Mouse (Mus musculus): ENCODE measurements around the gene Nol3. TPM values are rescaled to one million over a fixed set of nuclear protein-coding genes. Genes with fewer than 3 reads are reported as not detected.
"Not testable (repeated sequence)": the region's sequence is repeated elsewhere in the genome, so short reads cannot be mapped to it uniquely, and the experiment has no call there.

The Nol3 gene
- 1 to 10 TPM; 1.1 to 1.5 TPM for total RNA-seq (2021)

DNA sequence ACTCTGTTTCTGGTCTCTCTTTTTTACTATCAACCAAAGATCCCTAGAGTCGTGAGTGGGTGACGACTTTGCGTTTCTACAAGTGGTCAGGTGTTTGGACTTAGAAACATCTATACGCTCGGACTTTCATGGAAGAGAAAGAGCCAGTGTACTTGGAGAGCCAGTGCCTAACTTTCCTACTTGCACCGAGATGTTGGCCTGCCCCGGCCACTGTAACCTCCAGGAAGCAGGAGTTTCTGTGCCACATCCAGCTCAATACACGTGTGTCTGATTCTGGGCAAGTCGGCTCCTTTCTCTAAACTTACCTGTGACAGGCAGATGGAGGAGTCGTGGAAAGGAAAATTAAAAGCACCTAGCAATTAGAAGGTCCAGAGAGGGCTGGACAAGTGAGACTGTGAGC, at the start of gene Nol3:
Gene Nol3 (plus strand): TSS at position 301 of the 400 bp plus-strand sequence.
- no peak for DNase-seq
- intact Hi-C loops (cut with DNase I): no loop called here

DNA sequence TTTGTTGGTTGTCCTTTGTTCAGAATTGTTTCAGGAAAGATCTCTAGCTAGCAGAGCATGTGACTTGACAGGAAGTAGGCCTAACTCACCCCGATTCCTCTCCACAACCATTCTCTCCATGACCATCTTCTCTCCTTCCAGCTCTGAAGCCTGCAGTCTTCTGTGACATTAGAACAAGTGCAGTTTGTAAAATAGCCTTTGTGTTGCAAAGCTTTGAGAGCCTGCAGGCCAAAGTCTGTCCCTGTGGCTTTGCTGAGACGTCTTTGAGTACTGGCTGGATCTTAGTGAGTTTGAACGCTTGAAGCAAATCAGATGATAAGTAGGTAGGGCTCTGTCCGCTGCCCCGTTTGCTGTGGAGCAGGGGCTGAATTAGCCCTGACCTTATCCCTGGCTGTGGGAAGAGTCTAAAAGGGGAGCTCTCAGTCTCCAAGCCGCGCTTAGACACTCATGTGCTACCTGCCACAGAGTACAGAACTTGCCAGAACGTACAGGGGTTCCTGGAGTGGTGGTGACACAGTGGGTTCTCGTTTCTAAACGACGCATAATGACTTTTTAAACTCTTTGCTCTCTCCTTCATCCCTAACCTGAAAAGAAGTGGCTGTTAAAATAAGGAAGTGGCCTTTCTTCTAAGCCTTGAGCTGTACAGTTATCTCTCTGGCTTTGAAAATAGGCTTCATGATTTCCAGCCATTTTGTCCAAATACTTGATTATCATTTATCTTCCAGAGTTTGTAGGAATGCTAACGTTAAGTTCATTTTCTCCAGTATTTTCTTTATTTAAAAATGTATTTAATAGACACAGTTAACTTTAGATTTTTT, 44.2 kb upstream of the Nol3 start:
- no peak for DNase-seq
- intact Hi-C loops (cut with DNase I): no loop called here

DNA sequence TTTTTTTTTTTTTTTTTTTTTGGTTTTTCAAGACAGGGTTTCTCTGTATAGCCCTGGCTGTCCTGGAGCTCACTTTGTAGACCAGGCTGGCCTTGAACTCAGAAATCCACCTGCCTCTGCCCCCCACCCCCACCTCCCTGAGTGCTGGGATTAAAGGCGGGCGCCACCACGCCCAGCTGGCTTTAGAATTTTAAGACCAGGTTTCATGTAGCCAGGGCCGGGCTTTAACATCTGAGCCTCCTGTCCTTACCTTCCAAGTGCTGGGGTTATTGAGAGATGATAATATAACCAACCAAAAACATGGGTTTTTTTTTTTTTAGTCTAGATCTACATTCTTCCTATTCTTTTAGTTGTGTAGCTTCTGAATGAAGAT, 43.6 kb upstream of the Nol3 start:
- DNase-seq; intact Hi-C loops (cut with DNase I): not testable (repeated sequence)

DNA sequence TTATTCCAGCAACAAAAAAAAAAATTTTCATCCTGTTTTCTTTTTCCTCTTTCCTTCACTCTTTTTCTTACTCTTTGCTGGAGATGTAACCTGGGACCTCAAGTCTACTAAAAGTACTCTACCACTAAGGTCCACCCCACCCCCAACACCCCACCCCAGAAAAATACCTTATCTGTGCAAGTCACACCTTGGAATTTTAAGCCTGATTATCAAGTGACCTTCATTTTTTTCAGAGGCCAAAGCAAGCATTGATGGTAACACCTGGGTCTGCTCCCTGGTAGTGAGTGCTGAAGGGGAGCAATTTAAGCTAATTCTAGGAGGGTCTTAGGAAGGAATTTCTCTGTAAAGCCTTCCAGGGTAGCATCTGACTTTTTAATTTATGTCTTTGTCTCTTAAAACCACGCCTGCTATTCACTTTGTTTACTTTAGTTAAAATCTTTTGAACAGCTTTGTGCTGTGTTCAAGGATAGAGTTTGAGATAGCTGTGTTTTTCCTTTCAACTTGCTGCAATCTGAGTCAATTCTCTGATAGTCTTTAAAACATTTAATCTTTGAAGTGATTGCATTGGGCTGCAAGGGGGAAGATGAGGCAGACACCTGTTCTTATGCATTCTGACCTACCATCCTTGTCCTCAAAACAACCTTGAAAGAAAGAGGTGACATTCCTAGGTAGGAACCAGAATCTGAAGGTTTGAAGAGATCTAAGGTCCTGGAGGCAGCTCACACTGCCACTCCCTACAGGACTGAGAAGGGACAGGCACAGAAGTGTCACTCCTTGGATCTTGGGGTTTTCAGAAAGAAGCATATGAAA, 42.6 kb upstream of the Nol3 start:
- no peak for DNase-seq
- intact Hi-C loops (cut with DNase I): no loop called here

DNA sequence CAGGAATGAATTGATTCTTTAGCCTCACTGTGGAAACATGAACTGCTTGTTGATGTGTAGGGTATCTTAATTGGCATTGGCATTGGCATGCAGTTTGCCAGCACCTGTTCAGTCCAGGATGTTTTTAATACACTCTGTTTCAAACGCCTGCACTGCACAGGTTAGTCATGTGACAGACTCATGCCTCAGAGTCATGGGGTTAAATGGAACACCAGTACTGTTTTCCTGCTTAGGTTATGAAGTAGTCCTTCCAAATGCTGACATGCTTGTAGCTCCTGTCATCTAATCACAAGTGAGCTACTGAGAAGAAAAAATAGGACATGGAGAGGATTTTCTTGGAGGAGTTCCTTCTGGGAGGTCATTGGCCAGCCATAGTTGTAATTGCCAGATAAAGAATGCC, 40.7 kb upstream of the Nol3 start:
- DNase-seq: no peak
- intact Hi-C loops (cut with DNase I): no loop called here

DNA sequence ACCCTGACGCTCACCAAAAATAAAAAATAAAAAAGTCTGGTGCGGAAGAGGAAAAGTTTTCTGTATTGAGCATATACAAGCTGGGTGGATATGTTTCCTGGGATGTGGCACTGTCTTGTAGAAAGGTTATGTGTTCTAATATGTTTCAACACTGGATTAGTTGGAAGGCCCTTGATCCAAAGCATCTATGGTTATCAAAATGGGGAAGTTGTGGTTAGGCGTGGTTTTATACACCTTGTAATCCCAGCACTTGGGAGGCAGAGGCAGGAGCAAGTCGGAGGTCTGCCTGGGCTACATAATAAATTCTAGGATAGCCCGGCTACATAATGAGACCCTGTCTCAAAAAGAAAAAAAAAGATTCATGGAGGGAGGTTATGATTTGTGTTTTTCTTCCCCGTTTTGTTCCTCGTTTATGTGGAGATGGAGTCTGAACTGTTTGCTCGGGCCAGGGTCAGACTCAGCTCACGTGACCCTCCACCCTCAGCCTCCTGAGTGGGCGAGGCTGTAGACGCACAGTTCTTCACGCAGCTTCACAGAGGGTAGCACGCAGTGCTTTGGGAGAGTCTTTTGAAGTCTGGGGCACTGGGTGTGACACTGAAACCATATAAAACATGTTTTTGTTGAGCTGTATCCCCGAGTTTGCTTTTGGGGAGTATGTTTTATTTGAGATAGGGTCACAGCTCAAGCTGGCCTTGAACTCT, 38.3 kb upstream of the Nol3 start:
- DNase-seq: no peak
- intact Hi-C loops (cut with DNase I): no loop called here

DNA sequence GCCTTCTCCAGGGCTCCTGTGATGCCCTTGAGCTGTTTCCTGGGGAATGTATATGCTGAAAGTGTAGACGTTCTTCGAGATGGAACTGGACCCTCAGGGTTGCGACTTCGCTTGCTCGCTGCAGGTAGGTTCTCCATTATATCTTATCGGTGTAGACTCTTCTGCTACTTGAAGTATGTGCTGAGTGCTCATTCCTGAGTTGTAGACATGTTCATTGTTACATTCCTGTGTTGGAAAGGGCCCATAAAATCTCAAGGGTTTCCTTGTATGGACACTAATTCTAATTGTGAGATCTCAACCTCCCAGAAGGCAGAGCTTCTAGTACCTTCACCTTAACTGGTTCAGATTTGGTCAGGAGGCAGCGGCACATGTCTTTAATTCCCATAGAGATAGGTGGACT, 34.9 kb upstream of the Nol3 start:
- no peak for DNase-seq
- intact Hi-C loops (cut with DNase I): no loop called here

DNA sequence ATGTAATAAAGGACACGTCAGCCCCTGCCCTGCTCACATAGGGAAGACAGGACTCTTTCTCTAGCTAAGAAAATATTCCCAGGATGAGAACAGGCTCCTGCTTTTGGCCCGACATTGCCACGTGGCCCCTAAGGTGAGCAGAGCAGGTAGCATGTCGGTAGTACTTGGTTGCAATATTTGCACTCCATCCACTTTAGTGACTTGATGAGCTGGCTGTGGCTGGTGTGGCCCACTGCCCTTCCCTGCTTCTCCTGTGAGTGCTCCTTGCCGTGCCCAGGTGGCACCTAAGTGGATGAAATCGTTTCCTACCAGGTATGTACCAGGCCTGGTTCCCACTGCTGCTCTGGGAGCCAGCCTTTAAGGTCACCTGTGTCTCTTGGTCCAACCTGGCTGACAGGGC, 24.0 kb upstream of the Nol3 start:
- intact Hi-C loops (cut with DNase I): no loop called here
- DNase-seq: no peak

DNA sequence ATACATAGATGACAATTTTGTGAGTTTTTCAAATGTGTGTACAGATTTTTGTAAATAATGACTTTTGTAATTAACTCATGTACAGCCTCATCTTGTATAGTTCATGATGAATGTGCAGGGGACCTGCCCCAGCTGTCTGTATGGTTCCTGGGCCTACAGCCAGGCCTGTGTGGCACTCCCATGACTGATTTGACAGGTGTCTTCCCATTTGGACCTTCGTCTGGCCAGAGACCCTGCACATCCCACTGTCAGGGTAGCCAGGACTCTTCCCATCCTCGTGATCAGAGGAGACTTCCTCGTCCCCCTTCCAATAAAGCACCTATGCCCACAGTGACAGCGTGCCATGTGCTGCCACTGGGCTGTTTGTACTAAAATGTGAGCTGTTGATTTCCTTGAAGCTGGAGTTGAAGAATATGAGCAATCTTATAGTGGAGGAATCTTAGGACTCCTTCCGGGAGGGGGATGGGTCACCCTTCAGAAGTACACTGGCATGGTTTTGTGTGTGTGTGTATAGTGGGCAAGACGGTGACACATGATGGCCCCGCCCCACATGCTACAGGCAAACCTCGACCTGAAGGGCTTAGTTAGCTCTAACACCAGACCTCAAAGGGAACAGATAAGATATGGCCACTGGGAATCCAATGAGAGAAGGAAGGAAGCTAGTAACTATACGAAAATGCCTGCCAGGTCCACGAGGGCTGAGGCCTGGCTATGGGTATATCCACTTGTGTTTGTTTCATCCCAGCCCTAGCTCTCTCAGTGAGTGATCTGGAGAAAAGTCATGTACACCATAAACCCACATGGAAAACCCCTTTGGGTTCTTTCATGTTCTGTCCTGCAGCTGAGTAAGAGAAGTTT, 23.0 kb upstream of the Nol3 start:
- no peak for DNase-seq
- intact Hi-C loops (cut with DNase I): no loop called here

DNA sequence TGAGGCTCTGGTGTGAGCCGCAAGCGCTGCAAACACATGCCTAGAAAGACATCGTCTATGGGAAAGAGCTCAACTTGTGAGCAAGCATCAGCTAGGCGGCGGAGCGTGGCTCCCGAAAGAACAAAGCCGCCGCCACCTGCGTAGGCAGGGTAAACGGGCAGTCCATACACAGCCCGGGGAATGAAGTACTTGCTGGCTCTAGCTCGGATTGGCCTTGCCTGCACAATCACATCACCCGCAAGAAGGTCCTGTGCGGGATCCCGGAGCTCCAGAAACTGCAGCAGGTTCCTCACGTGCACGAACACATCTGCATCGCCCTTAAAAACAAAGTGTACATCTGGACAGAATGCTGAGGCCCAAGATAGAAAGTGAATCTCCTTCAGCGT, 22.2 kb upstream of the Nol3 start:
- DNase-seq: no peak
- intact Hi-C loops (cut with DNase I): no loop called here

DNA sequence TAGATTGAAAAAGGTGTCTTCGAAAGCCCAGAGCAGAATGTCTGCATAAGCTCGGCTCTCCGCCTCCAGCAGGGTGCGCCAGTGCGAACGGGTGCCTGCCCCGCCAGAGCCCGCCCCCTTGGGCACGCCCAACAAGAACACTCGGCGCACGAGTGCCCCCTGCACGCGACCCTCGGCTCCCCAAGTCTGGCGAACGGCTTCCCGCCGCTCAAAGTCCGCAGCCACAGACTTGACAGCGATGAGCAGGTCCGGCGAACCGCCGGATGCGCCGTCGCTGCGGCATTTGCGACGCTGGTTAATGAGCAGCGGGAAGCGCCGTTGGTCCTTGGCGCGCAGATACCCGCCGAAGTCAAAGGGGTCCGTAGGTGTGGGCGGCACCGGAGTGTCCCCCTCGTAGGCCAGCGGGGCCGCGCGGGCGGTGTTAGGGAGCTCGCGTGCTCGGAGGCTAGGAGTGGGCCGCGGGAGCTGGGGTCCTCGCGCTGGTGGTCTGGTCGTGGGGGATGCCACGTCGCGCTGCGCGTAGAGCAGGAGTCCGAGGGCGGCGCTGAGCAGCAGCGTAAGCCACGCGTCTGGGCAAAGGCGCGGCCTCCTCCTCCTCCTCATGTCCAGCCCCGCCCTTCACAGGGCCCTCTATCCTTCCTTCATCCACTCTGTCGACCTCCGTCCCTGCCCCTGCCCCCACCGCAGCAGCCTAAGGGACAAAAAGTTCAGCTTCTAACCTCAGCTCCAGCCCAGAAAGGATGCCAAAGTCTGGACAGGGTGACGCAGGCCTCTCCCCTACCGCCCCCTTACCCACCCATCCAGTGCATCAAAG, 21.6 kb upstream of the Nol3 start:
- DNase-seq: peak; percentile 95
- intact Hi-C loops (cut with DNase I): no loop called here

DNA sequence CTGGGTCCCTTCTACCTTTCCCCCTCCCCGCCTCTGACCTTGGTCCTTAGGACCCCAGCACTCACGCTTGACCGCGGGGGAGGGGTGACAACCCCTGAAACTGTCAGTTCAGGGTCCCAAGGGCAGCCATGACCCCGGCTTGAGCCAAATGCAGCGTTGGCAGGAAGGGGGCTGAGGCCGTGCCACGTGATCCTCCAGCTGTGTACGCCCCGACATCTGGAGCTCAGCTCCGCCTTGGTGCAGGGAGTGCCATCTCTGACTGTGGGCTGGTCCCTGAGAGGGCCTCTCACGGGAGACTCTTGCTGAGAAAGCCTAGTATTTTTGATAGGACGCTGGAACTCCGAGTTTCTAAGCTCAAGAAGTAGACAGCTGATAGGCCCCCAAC, 21.0 kb upstream of the Nol3 start, which contains the start of gene B3gnt9:
Gene B3gnt9 (minus strand): TSS at position 188 of the 385 bp plus-strand sequence.
- DNase-seq: no peak
- intact Hi-C loops (cut with DNase I): no loop called here

DNA sequence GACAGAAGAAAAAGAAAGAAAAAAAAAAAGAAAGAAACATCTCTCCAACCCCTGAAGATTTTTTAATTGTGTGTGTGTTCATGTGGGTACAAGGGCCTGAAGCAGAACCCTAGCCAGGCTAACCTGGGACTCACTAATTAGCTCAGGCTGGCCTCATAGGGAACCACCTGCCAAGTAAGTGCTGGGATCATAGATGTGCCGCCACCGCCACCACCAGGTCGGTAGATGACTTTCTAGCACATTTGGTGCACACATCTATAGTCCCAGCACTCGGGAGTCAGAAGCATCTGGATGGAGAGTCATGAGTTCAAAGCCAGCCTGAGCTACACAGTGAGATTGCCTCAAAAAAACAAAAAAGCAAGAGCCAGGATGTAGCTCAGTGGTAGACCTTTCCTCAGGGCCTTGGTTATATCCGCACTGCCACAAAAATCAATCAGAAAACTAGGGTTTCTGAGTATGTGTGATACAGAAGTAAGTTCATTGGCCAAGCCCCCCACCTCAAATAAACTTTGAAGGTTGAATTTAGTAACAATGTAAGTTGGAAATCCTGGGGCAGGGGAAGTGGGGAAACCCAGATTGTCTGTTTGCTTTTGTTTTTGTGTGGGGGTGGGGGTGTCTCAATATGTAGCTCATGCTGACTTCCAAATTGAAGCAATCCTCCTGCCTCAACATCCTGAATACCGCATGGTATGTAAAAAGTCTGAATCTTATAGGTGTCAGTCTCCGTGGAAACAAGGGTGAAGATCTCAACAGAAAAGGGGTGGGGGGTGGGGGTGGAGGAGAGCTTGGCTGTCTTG, 18.4 kb upstream of the Nol3 start:
- no peak for DNase-seq
- intact Hi-C loops (cut with DNase I): no loop called here

DNA sequence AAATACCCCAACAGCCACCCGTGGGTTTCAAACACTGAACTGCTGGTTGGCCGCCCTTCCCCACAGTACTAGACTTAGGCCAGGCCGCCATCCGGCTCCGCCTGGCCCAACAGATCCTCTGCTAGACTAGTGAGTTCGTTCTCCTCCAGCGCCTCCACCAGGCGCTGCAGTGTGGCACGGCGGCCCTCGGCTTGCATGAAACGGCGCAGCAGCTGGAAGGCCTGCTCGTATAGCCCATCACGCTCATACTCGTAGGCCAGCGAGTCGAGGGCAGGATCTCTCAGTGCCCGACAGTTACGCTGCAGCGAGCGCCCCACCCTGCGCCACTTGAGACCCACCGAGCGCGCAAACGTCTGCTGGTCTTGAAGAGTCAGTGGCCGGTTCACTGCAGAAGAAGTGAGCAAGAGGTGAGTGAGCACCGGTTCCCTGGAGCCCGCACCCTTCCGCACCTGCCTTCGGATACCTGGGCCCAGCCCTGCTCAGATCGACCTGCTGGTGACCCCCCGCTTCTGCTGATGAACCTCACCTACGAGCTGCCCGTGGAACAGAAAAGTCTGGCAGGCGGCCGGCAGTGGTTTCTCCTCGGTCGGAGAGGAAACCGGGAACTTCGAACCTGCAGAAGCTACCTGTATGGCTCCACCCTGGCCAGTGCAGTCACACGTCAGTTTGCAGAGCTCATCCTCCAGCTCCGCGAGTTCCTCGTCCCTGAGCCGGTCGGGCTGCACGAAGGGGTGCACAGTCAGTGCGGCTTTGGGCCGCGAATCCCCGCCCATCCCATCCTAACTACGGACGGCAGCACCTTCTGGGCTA, 16.8 kb upstream of the Nol3 start:
- peak; percentile 40 for DNase-seq
- intact Hi-C loops (cut with DNase I): no loop called here

DNA sequence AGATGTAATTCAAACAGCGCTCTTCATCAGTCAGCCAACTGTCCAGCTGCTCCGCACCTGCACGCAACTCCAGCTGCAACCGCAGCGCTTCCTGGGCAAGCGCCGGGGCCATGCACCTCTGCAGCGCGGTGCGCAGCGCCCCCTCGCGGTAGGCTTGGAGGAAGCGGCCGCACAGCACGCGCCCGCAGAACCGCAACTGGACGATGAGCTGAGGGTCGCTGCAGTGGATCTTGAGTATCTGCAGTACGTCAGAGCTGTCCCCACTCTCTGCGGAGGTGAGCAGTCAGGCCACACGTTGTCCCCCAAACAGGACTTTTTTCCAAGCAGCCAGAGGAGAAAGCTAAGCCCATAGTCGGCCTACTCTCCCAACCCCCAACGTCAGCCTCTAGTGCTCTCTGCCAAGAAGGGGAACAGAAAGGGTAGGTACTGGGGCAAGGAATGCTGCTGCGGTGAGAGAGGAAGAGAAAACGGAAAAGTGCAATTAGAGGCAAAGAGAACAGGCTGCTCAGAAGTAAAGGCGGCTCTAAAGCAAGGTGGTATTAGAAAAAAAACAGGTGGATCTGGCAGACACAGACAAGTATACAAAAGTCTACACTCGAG, 16.1 kb upstream of the Nol3 start:
- DNase-seq: peak; percentile 77
- intact Hi-C loops (cut with DNase I): no loop called here

DNA sequence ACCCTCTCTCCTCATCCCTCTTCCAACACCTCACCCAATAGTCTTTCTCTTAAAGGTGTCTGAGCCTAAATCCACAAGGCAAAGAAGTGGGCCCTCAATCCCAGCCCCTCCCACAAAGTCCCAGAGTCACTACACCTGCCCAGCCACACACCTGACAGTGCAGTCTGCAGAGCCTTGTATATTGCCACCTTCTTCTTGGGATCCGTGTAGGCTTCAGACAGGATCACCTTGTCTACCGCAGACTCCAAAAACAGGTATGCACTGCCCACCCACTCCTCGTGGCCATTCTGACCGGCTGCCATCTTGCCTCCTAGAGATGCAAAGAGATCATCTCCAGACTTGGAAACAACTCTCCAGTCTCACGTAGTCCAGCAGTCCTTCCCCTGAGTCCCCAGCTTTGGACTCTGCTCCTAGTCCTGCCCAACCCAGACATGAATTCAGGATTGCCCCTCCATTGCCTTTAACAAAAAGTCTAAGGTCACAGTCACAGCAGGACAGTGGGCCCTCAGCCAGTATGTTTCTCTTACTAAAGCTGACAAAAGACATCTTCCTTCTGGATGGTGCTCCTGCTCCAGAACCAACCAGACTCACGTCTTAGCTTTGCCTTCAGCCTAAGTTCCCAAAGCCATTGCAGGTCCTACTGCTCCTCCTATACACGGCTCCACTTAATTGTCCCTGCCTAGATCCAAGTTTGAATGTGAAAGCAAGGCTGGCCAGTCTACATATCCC, 15.4 kb upstream of the Nol3 start:
- intact Hi-C loops (cut with DNase I): no loop called here
- DNase-seq: no peak

Data from left cerebral cortex, postnatal 4 days (tissue).